Mouse (Mus musculus) CH12.LX (cell line): Measurements from ENCODE around the gene Gm20662. TPM values are rescaled to one million over a fixed set of nuclear protein-coding genes. Genes with fewer than 3 reads are reported as not detected.
A peak's percentile ranks its signal among the peaks of the same experiment; 100 is the strongest.

Experiments
- DNase-seq: peaks from one replicate; pipeline ENCODE4 v3.0.0-alpha.2; 2013; ENCODE audit errors: extremely low read depth
- H3K27ac ChIP-seq: 2 replicates; pipeline ENCODE4 v1.5.1; 2012; ENCODE audit warnings: low read depth, mild to moderate bottlenecking, control low read depth, moderate library complexity; ENCODE audit not compliant: insufficient read depth
- H3K27me3 ChIP-seq: replicated peaks from 2 replicates; pipeline ENCODE3; 2012; ENCODE audit warnings: inconsistent platforms
- H3K36me3 ChIP-seq, 2 experiments: replicated peaks in 1 of 2; 2 replicates each; pipeline versions ENCODE3 to v1.6.1; 2012; ENCODE audit warnings: inconsistent platforms in 1 of 2, low read length in 1 of 2, mild to moderate bottlenecking in 1 of 2, mixed read lengths in 1 of 2, moderate library complexity in 1 of 2; ENCODE audit not compliant: control insufficient read depth in 1 of 2, insufficient read depth in 1 of 2
- H3K4me1 ChIP-seq, 2 experiments: 2 replicates each; pipeline ENCODE4 v1.6.1; 2012; ENCODE audit warnings: inconsistent platforms in 1 of 2, moderate library complexity in 1 of 2; ENCODE audit not compliant: insufficient read depth in 2 of 2, control insufficient read depth in 1 of 2
- H3K4me2 ChIP-seq: 2 replicates; pipeline ENCODE4 v1.6.1; 2012; ENCODE audit warnings: low read depth, mild to moderate bottlenecking, control low read depth; ENCODE audit not compliant: poor library complexity, insufficient read depth, severe bottlenecking
- H3K4me3 ChIP-seq, 3 experiments: fragments of 150-350 bp in 1 of 3; sonication (generic) in 1 of 3; replicated peaks in 1 of 3; 2 replicates each; pipeline versions ENCODE3 to v1.5.1; 2011 to 2012; ENCODE audit warnings: low read depth in 2 of 3, low read length in 2 of 3, mild to moderate bottlenecking in 2 of 3, moderate library complexity in 2 of 3, control low read depth in 1 of 3, improper control_type of control experiment in 1 of 3, inconsistent platforms in 1 of 3, mixed read lengths in 1 of 3; ENCODE audit not compliant: poor library complexity in 1 of 3
- H3K79me2 ChIP-seq: replicated peaks from 2 replicates; pipeline ENCODE4 v1.6.1; 2012; ENCODE audit warnings: mild to moderate bottlenecking, moderate library complexity; ENCODE audit not compliant: control insufficient read depth, poor library complexity, insufficient read depth, severe bottlenecking; ENCODE audit errors: extremely low read depth
- H3K9ac ChIP-seq: 2 replicates; pipeline ENCODE4 v1.6.1; 2012; ENCODE audit warnings: low read depth, mild to moderate bottlenecking, control low read depth, moderate library complexity; ENCODE audit not compliant: insufficient read depth
- H3K9me3 ChIP-seq: replicated peaks from 2 replicates; pipeline ENCODE3; 2012; ENCODE audit warnings: low read length, inconsistent platforms, mixed read lengths
- CHD1 ChIP-seq: IDR thresholded peaks from 2 replicates; pipeline ENCODE4 v1.6.1; 2012; ENCODE audit warnings: low read depth, low read length, improper control_type of control experiment, inconsistent platforms
- CHD2 ChIP-seq: IDR thresholded peaks from 2 replicates; pipeline ENCODE4 v1.6.1; 2011; ENCODE audit warnings: low read length, improper control_type of control experiment
- E2F4 ChIP-seq: IDR thresholded peaks from 2 replicates; pipeline ENCODE4 v1.6.1; 2011; ENCODE audit warnings: low read depth, low read length, improper control_type of control experiment; ENCODE audit not compliant: insufficient replicate concordance
- ELF1 ChIP-seq: IDR thresholded peaks from 2 replicates; pipeline ENCODE4 v1.6.1; 2014; ENCODE audit warnings: low read depth, mild to moderate bottlenecking, inconsistent platforms, low read length, improper control_type of control experiment
- ETS1 ChIP-seq: conservative IDR thresholded peaks from 2 replicates; pipeline ENCODE4 v1.6.1; 2012; ENCODE audit warnings: low read depth, mild to moderate bottlenecking, inconsistent platforms, low read length, improper control_type of control experiment, moderate library complexity
- HCFC1 ChIP-seq: IDR thresholded peaks from 2 replicates; pipeline ENCODE4 v1.6.1; 2012; ENCODE audit warnings: low read depth, mild to moderate bottlenecking, inconsistent platforms, low read length, improper control_type of control experiment
- IRF4 ChIP-seq: IDR thresholded peaks from 2 replicates; pipeline ENCODE4 v1.6.1; 2014; ENCODE audit warnings: low read depth, mild to moderate bottlenecking, inconsistent platforms, low read length, improper control_type of control experiment
- JUN ChIP-seq: IDR thresholded peaks from 2 replicates; pipeline ENCODE4 v1.6.1; 2011; ENCODE audit warnings: low read depth, mild to moderate bottlenecking, low read length, improper control_type of control experiment, moderate library complexity; ENCODE audit not compliant: insufficient read depth
- KAT2A ChIP-seq: IDR thresholded peaks from 2 replicates; pipeline ENCODE4 v1.6.1; 2012; ENCODE audit warnings: low read length, improper control_type of control experiment, inconsistent platforms; ENCODE audit not compliant: insufficient replicate concordance
- MAFK ChIP-seq: IDR thresholded peaks from 2 replicates; pipeline ENCODE4 v1.6.1; 2011; ENCODE audit warnings: low read length, improper control_type of control experiment; ENCODE audit not compliant: insufficient replicate concordance
- MAX ChIP-seq: IDR thresholded peaks from 2 replicates; pipeline ENCODE4 v1.6.1; 2011; ENCODE audit warnings: low read length, improper control_type of control experiment
- MEF2A ChIP-seq: IDR thresholded peaks from 2 replicates; pipeline ENCODE4 v1.6.1; 2014; ENCODE audit warnings: low read depth, mild to moderate bottlenecking, inconsistent platforms, low read length, improper control_type of control experiment, borderline replicate concordance
- MYC ChIP-seq: IDR thresholded peaks from 2 replicates; pipeline ENCODE4 v1.6.1; 2011; ENCODE audit warnings: low read depth, mild to moderate bottlenecking, improper control_type of control experiment, low read length
- NELFE ChIP-seq: IDR thresholded peaks from 2 replicates; pipeline ENCODE4 v1.6.1; 2011; ENCODE audit warnings: low read depth, low read length, improper control_type of control experiment
- POLR2A ChIP-seq: IDR thresholded peaks from 2 replicates; pipeline ENCODE4 v1.6.1; 2011; ENCODE audit warnings: low read depth, mild to moderate bottlenecking, improper control_type of control experiment, low read length
- RAD21 ChIP-seq: IDR thresholded peaks from 2 replicates; pipeline ENCODE4 v1.6.1; 2011; ENCODE audit warnings: low read depth, mild to moderate bottlenecking, low read length, improper control_type of control experiment, moderate library complexity
- SIN3A ChIP-seq: IDR thresholded peaks from 2 replicates; pipeline ENCODE4 v1.6.1; 2012; ENCODE audit warnings: low read length, improper control_type of control experiment, inconsistent platforms
- TBP ChIP-seq: conservative IDR thresholded peaks from 2 replicates; pipeline ENCODE4 v1.6.1; 2011; ENCODE audit warnings: low read depth, low read length, improper control_type of control experiment
- TCF12 ChIP-seq: IDR thresholded peaks from 2 replicates; pipeline ENCODE4 v1.6.1; 2014; ENCODE audit warnings: low read depth, mild to moderate bottlenecking, inconsistent platforms, low read length, improper control_type of control experiment
- ZC3H11A ChIP-seq: IDR thresholded peaks from 2 replicates; pipeline ENCODE4 v1.6.1; 2012; ENCODE audit warnings: low read depth, mild to moderate bottlenecking, inconsistent platforms, low read length, improper control_type of control experiment
- ZKSCAN1 ChIP-seq: IDR thresholded peaks from 2 replicates; pipeline ENCODE4 v1.6.1; 2012; ENCODE audit warnings: low read depth, inconsistent platforms, low read length, improper control_type of control experiment, borderline replicate concordance
- ZMIZ1 ChIP-seq: IDR thresholded peaks from 2 replicates; pipeline ENCODE4 v1.6.1; 2012; ENCODE audit warnings: low read depth, mild to moderate bottlenecking, inconsistent platforms, low read length, improper control_type of control experiment
- dilution Hi-C: fragments of 300-500 bp; cut with MboI; formaldehyde crosslinking; loops from 2 replicates; pipeline ENCODE4 v1.14.3; 2020; ENCODE audit warnings: low sequenced_read_pairs; ENCODE audit not compliant: extremely low pct_unique_long_range_greater_than_20kb, extremely low pct_ligation_motif_present
- in situ Hi-C: fragments of 300-500 bp; cut with MboI; formaldehyde crosslinking; loops from 3 replicates; pipeline ENCODE4 v1.14.3; 2019; ENCODE audit warnings: low sequenced_read_pairs, low pct_ligation_motif_present, low pct_unique_long_range_greater_than_20kb, mixed read lengths
- polyA plus RNA-seq: library from polyadenylated mRNA; unstranded; fragments of >175 nt; gene quantifications from 2 replicates; pipeline ENCODE4 v1.2.1, GENCODE M21; 2012; ENCODE audit warnings: low read depth; ENCODE audit not compliant: insufficient read length
- total RNA-seq, 2 experiments: library from RNA; depleted of rRNA; stranded (reverse); fragments of 300-350 nt in 1 of 2; fragments of >200 nt in 1 of 2; gene quantifications; 2 replicates each; pipeline ENCODE4 v1.2.3; 2012 to 2014

The Gm20662 gene
- total and polyA plus RNA-seq, 3 experiments: 0.31 to 1.2 TPM; not detected in 1

GRCm38 (mm10) chr9:108072481-108072924, 76.4 kb downstream of the Gm20662 start:
- in situ Hi-C loops (no loop called here), dilution Hi-C loops (no loop called here)
- Histone ChIP-seq H3K36me3 (peaks cover 53 to 82% of the 10 kb centered on the region in 2 experiments), H3K27ac (no peak overlapping the region), H3K4me1 (peaks cover 0 to 8% of the 10 kb centered on the region in 2 experiments; a peak in 2 of 4 replicates), H3K27me3 (no peaks in the 10 kb centered on the region), H3K79me2 (no peaks in the 10 kb centered on the region), H3K4me3 (no peak overlapping the region), H3K9ac (no peak overlapping the region), H3K9me3 (no peaks in the 10 kb centered on the region), H3K4me2 (no peak overlapping the region)
- no peak for DNase-seq
- no peak for TF ChIP-seq CHD2
- no peak for TF ChIP-seq ZKSCAN1
- TF ChIP-seq NELFE: no peak
- TF ChIP-seq IRF4: no peak
- TF ChIP-seq ELF1: no peak
- TF ChIP-seq ETS1: no peak
- TF ChIP-seq ZC3H11A: no peak
- TF ChIP-seq E2F4: no peak

- TF ChIP-seq KAT2A (no peak), RAD21 (no peak), JUN (no peak)
- no peak overlapping the region for H3K9ac ChIP-seq
- no peak overlapping the region for H3K4me3 ChIP-seq
- dilution Hi-C loops (no loop called here), in situ Hi-C loops (no loop called here)
- H3K27me3 ChIP-seq: no peaks in the 10 kb centered on the region
- no peaks in the 10 kb centered on the region for H3K9me3 ChIP-seq
- DNase-seq: no peak
- H3K4me2 ChIP-seq: no peak overlapping the region
- peaks cover 4 to 14% of the 10 kb centered on the region in 2 experiments; a peak in 3 of 4 replicates for H3K4me1 ChIP-seq
- no peak overlapping the region for H3K27ac ChIP-seq
- peaks cover 46 to 73% of the 10 kb centered on the region in 2 experiments for H3K36me3 ChIP-seq
- H3K79me2 ChIP-seq: no peaks in the 10 kb centered on the region
Observed at GRCm38 (mm10) chr9:108073141-108073930, 77.2 kb downstream of the Gm20662 start.

DNA sequence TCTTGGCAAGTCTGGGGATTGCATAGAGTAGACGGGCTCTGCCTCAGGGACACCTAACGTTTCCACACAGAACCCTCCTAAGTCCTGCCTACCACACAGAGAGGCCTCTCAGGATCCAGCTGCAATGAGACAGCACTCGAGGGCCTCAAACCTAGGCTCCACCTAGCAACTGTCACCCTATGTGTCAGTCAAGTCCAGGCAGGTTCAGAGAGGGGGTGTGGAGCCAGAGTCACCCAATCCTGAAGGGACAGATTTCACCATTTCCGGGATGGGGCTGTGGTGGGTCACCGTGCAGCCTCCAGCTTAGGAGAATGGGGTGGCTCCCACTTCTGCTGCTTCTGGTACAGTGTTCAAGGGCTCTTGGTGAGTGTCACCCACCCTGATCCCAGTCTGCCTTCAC, 84.0 kb downstream of the Gm20662 start, which contains the start of gene Mst1:
TSS of gene Mst1 (plus strand) at position 269 of the 400 bp plus-strand sequence.
- DNase-seq: peak; percentile 88
- H3K27ac ChIP-seq: peak within 1 kb of the TSS; percentile 80
- H3K27me3 ChIP-seq: no peaks in the 10 kb centered on the region
- H3K9me3 ChIP-seq: no peaks in the 10 kb centered on the region
- H3K4me2 ChIP-seq: peak within 1 kb of the TSS; percentile 52
- in situ Hi-C loops: no loop called here
- peaks cover 12 to 33% of the 10 kb centered on the region in 2 experiments for H3K4me1 ChIP-seq
- H3K36me3 ChIP-seq: peaks cover 40 to 54% of the 10 kb centered on the region in 2 experiments
- dilution Hi-C loops: no loop called here
- peak within 1 kb of the TSS; percentile 85 for H3K9ac ChIP-seq
- H3K79me2 ChIP-seq: no peaks in the 10 kb centered on the region
- peak within 1 kb of the TSS; percentile 81 to 97 (median 90) for H3K4me3 ChIP-seq
- TF ChIP-seq MYC (peak; percentile 53; the same call in 1 of the 2 replicates), POLR2A (peak; percentile 86), IRF4 (peak; percentile 18; the same call in 1 of the 2 replicates), TBP (peak; percentile 66; the same call in 1 of the 2 replicates), SIN3A (peak; percentile 75; the same call in 1 of the 2 replicates), MEF2A (no peak; the same call in 1 of the 2 replicates), MAX (peak; percentile 35; the same call in 1 of the 2 replicates), MAFK (no peak), E2F4 (no peak), ELF1 (peak; percentile 91), ETS1 (0 out of 2 replicates have a peak, but pooled peaks have one; percentile 6), CHD1 (peak; percentile 90; the same call in 1 of the 2 replicates), TCF12 (peak; percentile 67; the same call in 1 of the 2 replicates), HCFC1 (peak; percentile 53), ZMIZ1 (no peak; the same call in 1 of the 2 replicates), NELFE (peak; percentile 63)
